Mouse (Mus musculus): Measurements from ENCODE around the gene Tenm2. TPM values are rescaled to one million over a fixed set of nuclear protein-coding genes. Genes with fewer than 3 reads are reported as not detected.

Gene Tenm2
- total and polyA plus RNA-seq, 3 experiments, result not detected

GRCm38 (mm10) chr11:36031751-36032150 lies 1204.0 kb downstream of the Tenm2 start:
- no peak for TF ChIP-seq POLR2AphosphoS5 (IDR thresholded peaks at IDR 0.05; ENCODE audit: borderline replicate concordance, low read depth, low read length)
- Histone ChIP-seq H3K79me2 (ENCODE audit: control insufficient read depth, insufficient read depth, low read length, poor library complexity) (no peaks in the 10 kb centered on the region), H3K9ac (ENCODE audit: control insufficient read depth, low read depth, low read length, poor library complexity, severe bottlenecking) (no peak overlapping the region), H3K36me3 (ENCODE audit: control insufficient read depth in 1 of 2, insufficient read depth in 2 of 2, low read length in 2 of 2) (no peaks in the 10 kb centered on the region), H3K4me3 (ENCODE audit: control insufficient read depth in 1 of 2, insufficient read depth in 1 of 2, low read depth in 2 of 2, low read length in 2 of 2) (no peak overlapping the region), H3K9me3 (replicated peaks; ENCODE audit: insufficient read depth, low read length) (no peaks in the 10 kb centered on the region), H3K4me1 (ENCODE audit: control insufficient read depth in 1 of 2, insufficient read depth in 2 of 2, low read length in 2 of 2) (no peaks in the 10 kb centered on the region), H3K27me3 (ENCODE audit: control insufficient read depth in 1 of 2, insufficient read depth in 2 of 2, low read length in 2 of 2) (no peaks in the 10 kb centered on the region), H3K27ac (ENCODE audit: control insufficient read depth, low read depth, low read length) (no peak overlapping the region)
- DNase-seq (ENCODE audit: low read depth, low spot score), result no peak

- DNase-seq (ENCODE audit: low read depth, low spot score), result no peak
- Histone ChIP-seq H3K79me2 (ENCODE audit: control insufficient read depth, insufficient read depth, low read length, poor library complexity) (no peaks in the 10 kb centered on the region), H3K4me1 (ENCODE audit: control insufficient read depth in 1 of 2, insufficient read depth in 2 of 2, low read length in 2 of 2) (no peaks in the 10 kb centered on the region), H3K36me3 (ENCODE audit: control insufficient read depth in 1 of 2, insufficient read depth in 2 of 2, low read length in 2 of 2) (no peaks in the 10 kb centered on the region), H3K4me3 (ENCODE audit: control insufficient read depth in 1 of 2, insufficient read depth in 1 of 2, low read depth in 2 of 2, low read length in 2 of 2) (no peak overlapping the region), H3K9ac (ENCODE audit: control insufficient read depth, low read depth, low read length, poor library complexity, severe bottlenecking) (no peak overlapping the region), H3K9me3 (replicated peaks; ENCODE audit: insufficient read depth, low read length) (no peaks in the 10 kb centered on the region), H3K27me3 (ENCODE audit: control insufficient read depth in 1 of 2, insufficient read depth in 2 of 2, low read length in 2 of 2) (no peaks in the 10 kb centered on the region), H3K27ac (ENCODE audit: control insufficient read depth, low read depth, low read length) (no peak overlapping the region)
- TF ChIP-seq GATA1 (IDR thresholded peaks at IDR 0.05; ENCODE audit: low read depth, low read length) (no peak), TAL1 (IDR thresholded peaks at IDR 0.05; ENCODE audit: low read length) (no peak), GABPA (IDR thresholded peaks at IDR 0.05; ENCODE audit: low read depth, low read length) (no peak), POLR2A (IDR thresholded peaks at IDR 0.05; ENCODE audit: control insufficient read depth in 1 of 2, insufficient read depth in 1 of 2, low read depth in 1 of 2, low read length in 2 of 2, poor library complexity in 1 of 2) (no peak), MEF2A (IDR thresholded peaks at IDR 0.05; ENCODE audit: extremely low read depth, insufficient replicate concordance, low read depth, low read length, poor library complexity, severe bottlenecking) (no peak), NRF1 (IDR thresholded peaks at IDR 0.05; ENCODE audit: insufficient read depth, low read depth, low read length, poor library complexity, severe bottlenecking) (no peak), UBTF (IDR thresholded peaks at IDR 0.05; ENCODE audit: borderline replicate concordance, insufficient read depth, low read depth, low read length) (no peak), RCOR1 (IDR thresholded peaks at IDR 0.05; ENCODE audit: low read depth, low read length) (no peak), USF2 (IDR thresholded peaks at IDR 0.05; ENCODE audit: borderline replicate concordance in 1 of 2, insufficient read depth in 1 of 2, low read depth in 1 of 2, low read length in 2 of 2) (no peak), USF1 (IDR thresholded peaks at IDR 0.05; ENCODE audit: low read depth, low read length) (no peak), ZC3H11A (IDR thresholded peaks at IDR 0.05; ENCODE audit: low read depth, low read length) (no peak), ZNF384 (IDR thresholded peaks at IDR 0.05; ENCODE audit: low read depth, low read length) (no peak), SIN3A (IDR thresholded peaks at IDR 0.05; ENCODE audit: low read length) (no peak), RAD21 (IDR thresholded peaks at IDR 0.05; ENCODE audit: low read depth, low read length) (no peak), POLR2AphosphoS2 (IDR thresholded peaks at IDR 0.05; ENCODE audit: low read length) (no peak), TBP (IDR thresholded peaks at IDR 0.05; ENCODE audit: low read depth, low read length) (no peak), TCF12 (IDR thresholded peaks at IDR 0.05; ENCODE audit: low read depth, low read length) (no peak), ETS1 (IDR thresholded peaks at IDR 0.05; ENCODE audit: low read depth, low read length) (no peak)
These were observed 1215.8 kb downstream of the Tenm2 start for GRCm38 (mm10) chr11:36020009-36020408.

Data from MEL (cell line).